Mouse (Mus musculus) kidney, embryonic 16.5 days (tissue): Measurements from ENCODE around the gene Diras2. TPM values are rescaled to one million over a fixed set of nuclear protein-coding genes. Genes with fewer than 3 reads are reported as not detected.

ENCODE experiments used
- ATAC-seq: fragments of 200-750 bp; cut with Nextera tagmentation; 2 replicates; pipeline ENCODE4 v1.8.0; 2017; ENCODE audit warnings: moderate TSS enrichment; ENCODE audit not compliant: low FRiP score, low TSS enrichment
- H3K27ac ChIP-seq: fragments of 300-500 bp; sonication (generic); 2 replicates; pipeline ENCODE4 v1.5.1; 2014; ENCODE audit warnings: low read length
- H3K27me3 ChIP-seq: fragments of 300-500 bp; sonication (generic); 2 replicates; pipeline ENCODE4 v1.6.1; 2014; ENCODE audit warnings: low read length, control low read depth, mixed read lengths; ENCODE audit not compliant: insufficient read depth
- H3K36me3 ChIP-seq: fragments of 300-500 bp; sonication (generic); 2 replicates; pipeline ENCODE4 v1.6.1; 2014; ENCODE audit warnings: low read length, control low read depth, mixed read lengths; ENCODE audit not compliant: insufficient read depth
- H3K4me1 ChIP-seq: fragments of 300-500 bp; sonication (generic); 2 replicates; pipeline ENCODE4 v1.6.1; 2014; ENCODE audit warnings: low read length, control low read depth, mixed read lengths; ENCODE audit not compliant: insufficient read depth
- H3K4me2 ChIP-seq: fragments of 300-500 bp; sonication (generic); replicated peaks from 2 replicates; pipeline ENCODE4 v1.6.1; 2014; ENCODE audit warnings: low read depth, low read length
- H3K4me3 ChIP-seq: fragments of 300-500 bp; sonication (generic); 2 replicates; pipeline ENCODE4 v1.5.1; 2014; ENCODE audit warnings: mild to moderate bottlenecking, low read length
- H3K9ac ChIP-seq: fragments of 300-500 bp; sonication (generic); replicated peaks from 2 replicates; pipeline ENCODE4 v1.6.1; 2014; ENCODE audit warnings: low read length
- H3K9me3 ChIP-seq: fragments of 300-500 bp; sonication (generic); 2 replicates; pipeline ENCODE4 v1.6.1; 2016; ENCODE audit warnings: low read length, control low read depth
- WGBS: fragments of 180-500 bp; shearing (Covaris S2); extraction: QIAGEN DNeasy Blood & Tissue Kit; methylation state at CpG from one replicate; pipeline ENCODE4 v1.1.7; 2014; 5-methylcytosine and 5-hydroxymethylcytosine counted together
- polyA plus RNA-seq: library from polyadenylated mRNA; unstranded; fragments of >200 nt; fragmentation: Nextera tagmentation; extraction: Ambion mirVana; gene quantifications from 2 replicates; pipeline ENCODE4 v1.2.1, GENCODE M21; 2015

Gene Diras2
- polyA plus RNA-seq, 1 experiment from 2014 or later, result 0.25 TPM

DNA sequence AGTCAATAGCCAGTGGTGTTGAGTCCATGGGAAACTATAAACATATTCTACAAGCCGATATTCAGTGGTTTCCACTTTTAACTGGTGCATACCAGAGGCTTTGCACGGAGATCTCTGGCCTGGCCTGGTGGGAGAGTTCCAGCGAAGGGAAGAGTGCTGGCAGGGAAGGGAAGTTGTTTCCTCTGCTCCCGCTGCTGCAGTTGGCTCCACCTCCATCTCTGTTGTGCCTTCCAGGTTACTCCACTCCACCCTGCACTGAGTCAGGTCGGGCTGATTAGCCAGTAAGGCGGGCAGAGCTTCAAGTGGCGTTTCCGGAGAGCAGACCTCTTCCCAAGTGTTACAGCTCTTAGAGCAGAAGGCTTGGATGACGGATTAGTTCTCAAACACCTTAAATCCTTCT is 75.8 kb downstream of the Diras2 start:
- Histone ChIP-seq H3K9ac (no peak overlapping the region), H3K4me3 (no peak overlapping the region), H3K27ac (no peak overlapping the region), H3K9me3 (no peaks in the 10 kb centered on the region), H3K27me3 (no peaks in the 10 kb centered on the region), H3K4me1 (peaks cover 7% of the 10 kb centered on the region; the same call in 1 of the 2 replicates), H3K4me2 (no peak overlapping the region), H3K36me3 (no peaks in the 10 kb centered on the region)
- WGBS, result 37% methylated on average over 9 of the region's 9 CpGs
- ATAC-seq, result no peak

DNA sequence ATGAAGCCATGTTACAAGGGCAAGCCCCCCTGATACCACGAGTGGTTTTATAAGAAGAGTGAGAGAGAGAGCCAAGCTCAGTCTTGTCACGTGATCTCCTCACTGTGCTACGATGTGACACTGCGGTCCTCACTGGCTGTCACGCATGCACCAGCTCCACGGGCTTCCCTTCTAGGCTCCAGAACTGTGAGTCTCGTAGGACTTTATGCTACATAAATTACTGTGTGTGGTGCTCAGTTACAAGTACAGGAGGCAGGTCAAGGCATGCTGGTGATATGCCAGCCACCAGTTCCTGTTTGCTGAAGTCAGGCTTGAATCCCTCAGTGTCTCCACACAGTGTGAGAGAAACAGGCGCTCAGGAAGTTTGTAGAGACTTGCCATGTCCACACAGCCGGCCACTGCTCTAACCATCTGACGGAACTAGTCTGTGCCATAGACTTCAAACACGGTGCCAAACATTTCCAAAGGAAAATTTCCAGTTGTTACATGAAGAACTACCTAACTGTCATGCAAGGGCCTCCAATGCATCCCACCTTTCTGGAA is 76.3 kb downstream of the Diras2 start:
- Histone ChIP-seq H3K9me3 (no peaks in the 10 kb centered on the region), H3K4me3 (no peak overlapping the region), H3K9ac (no peak overlapping the region), H3K4me1 (peaks cover 3% of the 10 kb centered on the region; the same call in 1 of the 2 replicates), H3K27me3 (no peaks in the 10 kb centered on the region), H3K4me2 (no peak overlapping the region), H3K36me3 (no peaks in the 10 kb centered on the region), H3K27ac (no peak overlapping the region)
- 58% methylated on average over 11 of the region's 11 CpGs for WGBS
- ATAC-seq, result no peak

Other genes with a start within 250 kb of the Diras2 start
- 7.5 and 7.6 TPM in 2 replicates for gene Syk, start 51.9 kb upstream of the Diras2 start, polyA plus RNA-seq